Mouse (Mus musculus): ENCODE measurements around the gene Vtn.

DNA sequence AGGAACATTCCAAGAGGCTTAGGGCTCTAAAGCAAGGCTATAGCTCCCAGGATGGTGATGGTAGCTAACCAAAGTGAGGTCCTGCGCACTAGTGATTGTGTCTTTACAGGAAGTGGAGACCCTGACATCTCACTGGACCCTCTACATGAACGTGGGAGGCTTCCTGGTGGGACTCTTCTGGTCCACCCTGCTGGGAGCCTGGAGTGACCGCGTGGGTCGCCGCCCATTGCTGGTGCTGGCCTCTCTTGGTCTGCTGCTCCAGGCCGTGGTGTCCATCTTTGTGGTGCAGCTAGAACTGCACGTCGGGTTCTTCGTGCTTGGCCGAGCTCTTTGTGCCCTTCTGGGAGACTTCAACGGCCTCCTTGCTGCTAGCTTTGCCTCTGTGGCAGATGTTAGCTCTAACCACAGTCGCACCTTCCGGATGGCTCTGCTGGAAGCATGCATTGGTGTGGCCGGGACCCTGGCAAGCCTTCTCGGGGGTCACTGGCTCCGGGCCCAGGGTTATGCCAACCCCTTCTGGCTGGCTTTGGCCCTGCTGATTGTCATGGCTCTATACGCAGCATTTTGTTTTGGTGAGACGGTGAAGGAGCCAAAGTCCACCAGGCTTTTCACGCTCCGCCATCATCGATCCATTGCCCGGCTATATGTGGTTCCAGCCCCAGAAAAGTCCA, 32.5 kb upstream of the Vtn start:
- TF ChIP-seq CTCF (IDR thresholded peaks at IDR 0.05) = no peak
- no peak for TF ChIP-seq EP300 (IDR thresholded peaks at IDR 0.05)
